Mouse (Mus musculus) embryonic facial prominence, embryonic 15.5 days (tissue): Measurements from ENCODE around the gene Cdkal1. TPM values are rescaled to one million over a fixed set of nuclear protein-coding genes. Genes with fewer than 3 reads are reported as not detected.

Experiments used
- ATAC-seq: fragments of 200-750 bp; cut with Nextera tagmentation; 2 replicates; pipeline ENCODE4 v1.8.0; 2017; ENCODE audit warnings: low read depth, moderate TSS enrichment; ENCODE audit not compliant: insufficient number of reproducible peaks, low FRiP score, low TSS enrichment
- H3K27ac ChIP-seq: fragments of 300-500 bp; sonication (generic); replicated peaks from 2 replicates; pipeline ENCODE4 v1.5.1; 2015; ENCODE audit warnings: mild to moderate bottlenecking, inconsistent platforms
- H3K27me3 ChIP-seq: fragments of 300-500 bp; sonication (generic); 2 replicates; pipeline ENCODE4 v1.6.1; 2015; ENCODE audit warnings: inconsistent platforms
- H3K36me3 ChIP-seq: fragments of 300-500 bp; sonication (generic); 2 replicates; pipeline ENCODE4 v1.6.1; 2015; ENCODE audit warnings: mild to moderate bottlenecking, inconsistent platforms
- H3K4me1 ChIP-seq: fragments of 300-500 bp; sonication (generic); 2 replicates; pipeline ENCODE4 v1.6.1; 2015; ENCODE audit warnings: inconsistent platforms
- H3K4me2 ChIP-seq: fragments of 300-500 bp; sonication (generic); replicated peaks from 2 replicates; pipeline ENCODE4 v1.6.1; 2015; ENCODE audit warnings: mild to moderate bottlenecking, inconsistent platforms
- H3K4me3 ChIP-seq: fragments of 300-500 bp; sonication (generic); replicated peaks from 2 replicates; pipeline ENCODE4 v1.5.1; 2015; ENCODE audit warnings: mild to moderate bottlenecking, inconsistent platforms
- H3K9ac ChIP-seq: fragments of 300-500 bp; sonication (generic); 2 replicates; pipeline ENCODE4 v1.6.1; 2015; ENCODE audit warnings: inconsistent platforms
- H3K9me3 ChIP-seq: fragments of 300-500 bp; sonication (generic); replicated peaks from 2 replicates; pipeline ENCODE4 v1.6.1; 2016; ENCODE audit warnings: inconsistent platforms
- WGBS: fragments of 180-500 bp; shearing (Covaris S2); methylation state at CpG from one replicate; pipeline ENCODE4 v1.1.7; 2015; 5-methylcytosine and 5-hydroxymethylcytosine counted together
- polyA plus RNA-seq: library from polyadenylated mRNA; unstranded; fragments of >200 nt; fragmentation: Nextera tagmentation; extraction: Ambion mirVana; gene quantifications from 2 replicates; pipeline ENCODE4 v1.2.1, GENCODE M21; 2015

Cdkal1 gene
- polyA plus RNA-seq, 1 experiment from 2014 or later = 31.2 TPM

GRCm38 (mm10) chr13:29744188-29744587 is 111.3 kb downstream of the Cdkal1 start:
- H3K4me2 ChIP-seq = no peak overlapping the region
- no peak overlapping the region for H3K27ac ChIP-seq
- H3K36me3 ChIP-seq = no peaks in the 10 kb centered on the region
- H3K9me3 ChIP-seq = no peaks in the 10 kb centered on the region
- WGBS = 83% methylated on average over 3 of the region's 3 CpGs
- H3K27me3 ChIP-seq = no peaks in the 10 kb centered on the region
- H3K4me1 ChIP-seq = peaks cover 16% of the 10 kb centered on the region
- no peak overlapping the region for H3K4me3 ChIP-seq
- ATAC-seq = no peak
- no peak overlapping the region for H3K9ac ChIP-seq

GRCm38 (mm10) chr13:29743761-29744160 is 111.7 kb downstream of the Cdkal1 start:
- H3K27me3 ChIP-seq = no peaks in the 10 kb centered on the region
- H3K4me3 ChIP-seq = no peak overlapping the region
- no peak overlapping the region for H3K27ac ChIP-seq
- no peak for ATAC-seq
- H3K4me1 ChIP-seq = peaks cover 16% of the 10 kb centered on the region
- H3K36me3 ChIP-seq = no peaks in the 10 kb centered on the region
- 74% methylated on average over 4 of the region's 4 CpGs for WGBS
- H3K9ac ChIP-seq = no peak overlapping the region
- H3K9me3 ChIP-seq = no peaks in the 10 kb centered on the region
- no peak overlapping the region for H3K4me2 ChIP-seq

GRCm38 (mm10) chr13:29737675-29738461 is 117.6 kb downstream of the Cdkal1 start:
- Histone ChIP-seq H3K27ac (no peak overlapping the region), H3K36me3 (no peaks in the 10 kb centered on the region), H3K27me3 (no peaks in the 10 kb centered on the region), H3K4me3 (no peak overlapping the region), H3K9me3 (no peaks in the 10 kb centered on the region), H3K4me1 (0 out of 2 replicates have a peak, but pooled peaks cover 6% of the 10 kb centered on the region), H3K9ac (no peak overlapping the region), H3K4me2 (no peak overlapping the region)
- peak; percentile 67; the same call in 1 of the 2 replicates for ATAC-seq
- 58% methylated on average over 5 of the region's 5 CpGs for WGBS

GRCm38 (mm10) chr13:29734496-29734895 is 121.0 kb downstream of the Cdkal1 start:
- Histone ChIP-seq H3K4me3 (no peak overlapping the region), H3K36me3 (no peaks in the 10 kb centered on the region), H3K27ac (no peak overlapping the region), H3K27me3 (no peaks in the 10 kb centered on the region), H3K4me2 (no peak overlapping the region), H3K9me3 (no peaks in the 10 kb centered on the region), H3K9ac (no peak overlapping the region), H3K4me1 (0 out of 2 replicates have a peak, but pooled peaks cover 6% of the 10 kb centered on the region)
- no peak for ATAC-seq

- WGBS = 83% methylated on average over 5 of the region's 5 CpGs
- no peak for ATAC-seq
- H3K27me3 ChIP-seq = no peaks in the 10 kb centered on the region
- no peak overlapping the region for H3K4me2 ChIP-seq
- H3K4me1 ChIP-seq = 0 out of 2 replicates have a peak, but pooled peaks cover 4% of the 10 kb centered on the region
- H3K36me3 ChIP-seq = no peaks in the 10 kb centered on the region
- no peak overlapping the region for H3K4me3 ChIP-seq
- no peaks in the 10 kb centered on the region for H3K9me3 ChIP-seq
- no peak overlapping the region for H3K27ac ChIP-seq
- H3K9ac ChIP-seq = no peak overlapping the region
Measured at GRCm38 (mm10) chr13:29726154-29726825, 129.2 kb downstream of the Cdkal1 start.

- 43% methylated on average over 6 of the region's 6 CpGs for WGBS
- no peak for ATAC-seq
Measured at GRCm38 (mm10) chr13:29724855-29725254, 130.6 kb downstream of the Cdkal1 start.

GRCm38 (mm10) chr13:29723150-29723549 is 132.3 kb downstream of the Cdkal1 start:
- Histone ChIP-seq H3K9me3 (no peaks in the 10 kb centered on the region), H3K4me3 (no peak overlapping the region), H3K27me3 (no peaks in the 10 kb centered on the region), H3K9ac (no peak overlapping the region), H3K27ac (no peak overlapping the region), H3K36me3 (no peaks in the 10 kb centered on the region), H3K4me1 (0 out of 2 replicates have a peak, but pooled peaks cover 4% of the 10 kb centered on the region), H3K4me2 (no peak overlapping the region)
- ATAC-seq = no peak
- 75% methylated on average over 1 of the region's 1 CpGs for WGBS

More at GRCm38 (mm10) chr13:29724855-29725254, 130.6 kb downstream of the Cdkal1 start:
- H3K4me3 ChIP-seq = no peak overlapping the region
- no peak overlapping the region for H3K27ac ChIP-seq
- 0 out of 2 replicates have a peak, but pooled peaks cover 4% of the 10 kb centered on the region for H3K4me1 ChIP-seq
- H3K27me3 ChIP-seq = no peaks in the 10 kb centered on the region
- H3K36me3 ChIP-seq = no peaks in the 10 kb centered on the region
- H3K4me2 ChIP-seq = no peak overlapping the region
- no peak overlapping the region for H3K9ac ChIP-seq
- H3K9me3 ChIP-seq = no peaks in the 10 kb centered on the region

- Histone ChIP-seq H3K4me1 (0 out of 2 replicates have a peak, but pooled peaks cover 4% of the 10 kb centered on the region), H3K9ac (no peak overlapping the region), H3K9me3 (no peaks in the 10 kb centered on the region), H3K4me3 (no peak overlapping the region), H3K36me3 (no peaks in the 10 kb centered on the region), H3K27ac (no peak overlapping the region), H3K27me3 (no peaks in the 10 kb centered on the region), H3K4me2 (no peak overlapping the region)
- no peak for ATAC-seq
- 89% methylated on average over 5 of the region's 5 CpGs for WGBS
Measured at GRCm38 (mm10) chr13:29721206-29721605, 134.3 kb downstream of the Cdkal1 start.

- Histone ChIP-seq H3K4me1 (peaks cover 12% of the 10 kb centered on the region), H3K36me3 (no peaks in the 10 kb centered on the region), H3K4me3 (no peak overlapping the region), H3K9me3 (no peaks in the 10 kb centered on the region), H3K4me2 (no peak overlapping the region), H3K27me3 (no peaks in the 10 kb centered on the region), H3K27ac (no peak overlapping the region), H3K9ac (no peak overlapping the region)
- no peak for ATAC-seq
- WGBS = 83% methylated on average over 4 of the region's 4 CpGs
Measured at GRCm38 (mm10) chr13:29716550-29716949, 138.9 kb downstream of the Cdkal1 start.

- Histone ChIP-seq H3K27me3 (no peaks in the 10 kb centered on the region), H3K9ac (no peak overlapping the region), H3K36me3 (no peaks in the 10 kb centered on the region), H3K27ac (peak overlapping the region; percentile 30; the same call in 1 of the 2 replicates), H3K4me1 (peaks cover 12% of the 10 kb centered on the region), H3K4me2 (no peak overlapping the region), H3K9me3 (no peaks in the 10 kb centered on the region), H3K4me3 (no peak overlapping the region)
- no peak for ATAC-seq
- 30% methylated on average over 3 of the region's 3 CpGs for WGBS
Measured at GRCm38 (mm10) chr13:29715241-29715841, 140.1 kb downstream of the Cdkal1 start.

GRCm38 (mm10) chr13:29707620-29708019 is 147.9 kb downstream of the Cdkal1 start:
- Histone ChIP-seq H3K9me3 (no peaks in the 10 kb centered on the region), H3K27ac (no peak overlapping the region), H3K4me3 (no peak overlapping the region), H3K9ac (no peak overlapping the region), H3K27me3 (no peaks in the 10 kb centered on the region), H3K4me2 (no peak overlapping the region), H3K36me3 (no peaks in the 10 kb centered on the region), H3K4me1 (peaks cover 3% of the 10 kb centered on the region; the same call in 1 of the 2 replicates)
- no peak for ATAC-seq
- WGBS = 96% methylated on average over 3 of the region's 3 CpGs
